Mouse (Mus musculus): Measurements from ENCODE around the gene Olfr716. TPM values are rescaled to one million over a fixed set of nuclear protein-coding genes. Genes with fewer than 3 reads are reported as not detected.
"Not testable (repeated sequence)": the region's sequence is repeated elsewhere in the genome, so short reads cannot be mapped to it uniquely, and the experiment has no call there.

The Olfr716 gene
- not detected in 2 replicates for polyA plus RNA-seq (2016; fragmentation: Nextera tagmentation; extraction: Ambion mirVana)

GRCm38 (mm10) chr7:107138027-107138426 lies at the start of gene Olfr716:
Olfr716 (plus strand) TSS chr7:107138327.
- not testable (repeated sequence) for H3K27ac ChIP-seq; H3K9me3 ChIP-seq; H3K4me2 ChIP-seq (replicated peaks); H3K9ac ChIP-seq; H3K4me1 ChIP-seq; H3K4me3 ChIP-seq; H3K36me3 ChIP-seq; H3K27me3 ChIP-seq (replicated peaks); ATAC-seq (ENCODE audit: low FRiP score, low read depth)
- WGBS: 78% methylated on average over 2 of the region's 2 CpGs

GRCm38 (mm10) chr7:107092920-107093319 lies 45.2 kb upstream of the Olfr716 start, which contains the start of gene Olfr17:
Olfr17 (plus strand) TSS chr7:107093220.
- ATAC-seq (ENCODE audit: low FRiP score, low read depth): no peak
- Histone ChIP-seq H3K27ac (no peak within 1 kb of the TSS), H3K9ac (no peak within 1 kb of the TSS), H3K9me3 (no peaks in the 10 kb centered on the region), H3K36me3 (no peaks in the 10 kb centered on the region), H3K4me2 (replicated peaks) (no peak within 1 kb of the TSS), H3K4me3 (no peak within 1 kb of the TSS), H3K4me1 (no peaks in the 10 kb centered on the region), H3K27me3 (replicated peaks) (no peaks in the 10 kb centered on the region)
- WGBS: 57% methylated on average over 1 of the region's 1 CpGs

GRCm38 (mm10) chr7:107110269-107110668 lies 27.9 kb upstream of the Olfr716 start, which contains the start of gene Olfr715b:
Olfr715b (minus strand) TSS chr7:107110369.
- H3K9ac ChIP-seq; H3K4me2 ChIP-seq (replicated peaks); H3K36me3 ChIP-seq; H3K9me3 ChIP-seq; H3K27me3 ChIP-seq (replicated peaks); H3K4me3 ChIP-seq; H3K4me1 ChIP-seq; ATAC-seq (ENCODE audit: low FRiP score, low read depth); H3K27ac ChIP-seq: not testable (repeated sequence)
- 85% methylated on average over 2 of the region's 2 CpGs for WGBS

- not testable (repeated sequence) for H3K9me3 ChIP-seq; H3K4me2 ChIP-seq (replicated peaks); H3K9ac ChIP-seq; H3K27ac ChIP-seq; ATAC-seq (ENCODE audit: low FRiP score, low read depth); H3K4me3 ChIP-seq; H3K4me1 ChIP-seq; H3K36me3 ChIP-seq; H3K27me3 ChIP-seq (replicated peaks)
- 87% methylated on average over 3 of the region's 3 CpGs for WGBS
Measured at GRCm38 (mm10) chr7:107130983-107131382, 7.1 kb upstream of the Olfr716 start, which contains the start of gene Olfr715. Olfr715 (minus strand) TSS chr7:107131083.

- Histone ChIP-seq H3K36me3 (no peaks in the 10 kb centered on the region), H3K4me2 (replicated peaks) (no peak within 1 kb of the TSS), H3K4me3 (no peak within 1 kb of the TSS), H3K9me3 (no peaks in the 10 kb centered on the region), H3K27ac (no peak within 1 kb of the TSS), H3K27me3 (replicated peaks) (no peaks in the 10 kb centered on the region), H3K9ac (no peak within 1 kb of the TSS), H3K4me1 (no peaks in the 10 kb centered on the region)
- 89% methylated on average over 10 of the region's 10 CpGs for WGBS
- no peak for ATAC-seq (ENCODE audit: low FRiP score, low read depth)
Measured at GRCm38 (mm10) chr7:107166690-107167089, 28.6 kb downstream of the Olfr716 start, which contains the start of gene Nlrp14. Nlrp14 (plus strand) TSS chr7:107166990.

GRCm38 (mm10) chr7:107180406-107180805 lies 42.3 kb downstream of the Olfr716 start:
- 55% methylated on average over 2 of the region's 2 CpGs for WGBS
- Histone ChIP-seq H3K27me3 (replicated peaks) (no peaks in the 10 kb centered on the region), H3K9ac (no peak overlapping the region), H3K4me1 (no peaks in the 10 kb centered on the region), H3K27ac (no peak overlapping the region), H3K4me3 (no peak overlapping the region), H3K9me3 (no peaks in the 10 kb centered on the region), H3K4me2 (replicated peaks) (no peak overlapping the region), H3K36me3 (no peaks in the 10 kb centered on the region)
- no peak for ATAC-seq (ENCODE audit: low FRiP score, low read depth)

Other genes starting within 250 kb of the Olfr716 start
- not detected in 2 replicates for gene Olfr707, start 237.1 kb upstream of the Olfr716 start, polyA plus RNA-seq (2016; fragmentation: Nextera tagmentation; extraction: Ambion mirVana)
- gene Olfr1532-ps1, start 230.3 kb upstream of the Olfr716 start, polyA plus RNA-seq (2016; fragmentation: Nextera tagmentation; extraction: Ambion mirVana): not detected in 2 replicates
- not detected in 2 replicates for gene Olfr709-ps1, start 206.1 kb upstream of the Olfr716 start, polyA plus RNA-seq (2016; fragmentation: Nextera tagmentation; extraction: Ambion mirVana)
- not detected in 2 replicates for gene Olfr710, start 190.0 kb upstream of the Olfr716 start, polyA plus RNA-seq (2016; fragmentation: Nextera tagmentation; extraction: Ambion mirVana)
- gene Olfr6, start 174.4 kb upstream of the Olfr716 start, polyA plus RNA-seq (2016; fragmentation: Nextera tagmentation; extraction: Ambion mirVana): not detected in 2 replicates
- gene Olfr711, start 162.9 kb upstream of the Olfr716 start, polyA plus RNA-seq (2016; fragmentation: Nextera tagmentation; extraction: Ambion mirVana): not detected in 2 replicates
- not detected in 2 replicates for gene Olfr2, start 132.3 kb upstream of the Olfr716 start, polyA plus RNA-seq (2016; fragmentation: Nextera tagmentation; extraction: Ambion mirVana)
- gene Olfr713, start 107.2 kb upstream of the Olfr716 start, polyA plus RNA-seq (2016; fragmentation: Nextera tagmentation; extraction: Ambion mirVana): not detected in 2 replicates
- not detected in 2 replicates for gene Olfr714, start 67.3 kb upstream of the Olfr716 start, polyA plus RNA-seq (2016; fragmentation: Nextera tagmentation; extraction: Ambion mirVana)
- not detected in 2 replicates for gene Olfr17, start 45.1 kb upstream of the Olfr716 start, polyA plus RNA-seq (2016; fragmentation: Nextera tagmentation; extraction: Ambion mirVana)
- gene Olfr715b, start 28.0 kb upstream of the Olfr716 start, polyA plus RNA-seq (2016; fragmentation: Nextera tagmentation; extraction: Ambion mirVana): not detected in 2 replicates
- gene Olfr715, start 7.2 kb upstream of the Olfr716 start, polyA plus RNA-seq (2016; fragmentation: Nextera tagmentation; extraction: Ambion mirVana): not detected in 2 replicates
- gene Nlrp14, start 28.7 kb downstream of the Olfr716 start, polyA plus RNA-seq (2016; fragmentation: Nextera tagmentation; extraction: Ambion mirVana): not detected in 2 replicates
- not detected in 2 replicates for gene Rbmxl2, start 71.1 kb downstream of the Olfr716 start, polyA plus RNA-seq (2016; fragmentation: Nextera tagmentation; extraction: Ambion mirVana)
- 5.9 and 7.9 TPM in 2 replicates for gene Syt9, start 232.4 kb downstream of the Olfr716 start, polyA plus RNA-seq (2016; fragmentation: Nextera tagmentation; extraction: Ambion mirVana)

Measured in neural tube, embryonic 12.5 days (tissue).